Mouse (Mus musculus) lung, postnatal 0 days (tissue): ENCODE measurements at regions not wholly inside any gene's neighbourhood (a gene's known extent, or its start where the extent isn't known, plus 50 kb on each side); places are given as distances from the start of the nearest gene placed in this dataset.

Experiments used
- ATAC-seq: fragments of 200-750 bp; cut with Nextera tagmentation; 2 replicates; pipeline ENCODE4 v1.8.0; 2017; ENCODE audit warnings: moderate library complexity
- DNase-seq: peaks from one replicate; pipeline ENCODE4 v3.0.0-alpha.2; 2016; ENCODE audit warnings: low spot score
- H3K27ac ChIP-seq: fragments of 300-500 bp; sonication (generic); 2 replicates; pipeline ENCODE4 v1.5.1; 2014; ENCODE audit warnings: antibody characterized with exemption, mild to moderate bottlenecking, low read length, mixed read lengths
- H3K27me3 ChIP-seq: fragments of 300-500 bp; sonication (generic); replicated peaks from 2 replicates; pipeline ENCODE4 v1.6.1; 2014; ENCODE audit warnings: low read length, mixed read lengths; ENCODE audit not compliant: insufficient read depth
- H3K36me3 ChIP-seq: fragments of 300-500 bp; sonication (generic); 2 replicates; pipeline ENCODE4 v1.6.1; 2014; ENCODE audit warnings: low read length, mixed read lengths; ENCODE audit not compliant: insufficient read depth
- H3K4me1 ChIP-seq: fragments of 300-500 bp; sonication (generic); 2 replicates; pipeline ENCODE4 v1.6.1; 2014; ENCODE audit warnings: antibody characterized with exemption, low read depth, low read length, mixed read lengths; ENCODE audit not compliant: insufficient read depth
- H3K4me2 ChIP-seq: fragments of 300-500 bp; sonication (generic); replicated peaks from 2 replicates; pipeline ENCODE4 v1.6.1; 2014; ENCODE audit warnings: low read depth, mild to moderate bottlenecking, low read length, moderate library complexity, mixed read lengths
- H3K4me3 ChIP-seq: fragments of 300-500 bp; sonication (generic); 2 replicates; pipeline ENCODE4 v1.5.1; 2014; ENCODE audit warnings: low read depth, low read length
- H3K9ac ChIP-seq: fragments of 300-500 bp; sonication (generic); replicated peaks from 2 replicates; pipeline ENCODE4 v1.6.1; 2014; ENCODE audit warnings: low read depth, mild to moderate bottlenecking
- H3K9me3 ChIP-seq: fragments of 300-500 bp; sonication (generic); 2 replicates; pipeline ENCODE4 v1.6.1; 2016; ENCODE audit warnings: low read length, mixed read lengths
- CTCF ChIP-seq: IDR thresholded peaks from 2 replicates; pipeline ENCODE4 v1.5.1; 2016; ENCODE audit warnings: antibody characterized with exemption, mild to moderate bottlenecking
- EP300 ChIP-seq: IDR thresholded peaks from 2 replicates; pipeline ENCODE4 v1.6.1; 2016; ENCODE audit warnings: antibody characterized with exemption, mild to moderate bottlenecking, control low read depth
- WGBS: fragments of 180-500 bp; shearing (Covaris S2); extraction: QIAGEN DNeasy Blood & Tissue Kit; methylation state at CpG from one replicate; pipeline ENCODE4 v1.1.7; 2014; 5-methylcytosine and 5-hydroxymethylcytosine counted together

GRCm38 (mm10) chr5:39557376-39558001 lies 197.8 kb downstream of the Hs3st1 start:
- Histone ChIP-seq H3K4me1 (no peaks in the 10 kb centered on the region), H3K9me3 (no peaks in the 10 kb centered on the region), H3K4me2 (no peak overlapping the region), H3K27ac (no peak overlapping the region), H3K36me3 (no peaks in the 10 kb centered on the region), H3K9ac (no peak overlapping the region), H3K4me3 (no peak overlapping the region), H3K27me3 (no peaks in the 10 kb centered on the region)
- no peak for ATAC-seq
- no peak for TF ChIP-seq CTCF
- TF ChIP-seq EP300 = no peak
- 59% methylated on average over 4 of the region's 4 CpGs for WGBS
- DNase-seq = no peak

GRCm38 (mm10) chr5:39537044-39537443 lies 218.2 kb downstream of the Hs3st1 start:
- no peak overlapping the region for H3K4me3 ChIP-seq
- H3K4me1 ChIP-seq = no peaks in the 10 kb centered on the region
- H3K27me3 ChIP-seq = no peaks in the 10 kb centered on the region
- no peaks in the 10 kb centered on the region for H3K36me3 ChIP-seq
- no peaks in the 10 kb centered on the region for H3K9me3 ChIP-seq
- H3K9ac ChIP-seq = no peak overlapping the region
- no peak overlapping the region for H3K27ac ChIP-seq
- no peak for ATAC-seq
- TF ChIP-seq CTCF = no peak
- TF ChIP-seq EP300 = no peak
- H3K4me2 ChIP-seq = no peak overlapping the region
- DNase-seq = no peak
- 66% methylated on average over 2 of the region's 2 CpGs for WGBS

GRCm38 (mm10) chr5:39536351-39536750 lies 218.9 kb downstream of the Hs3st1 start:
- Histone ChIP-seq H3K4me1 (no peaks in the 10 kb centered on the region), H3K4me3 (no peak overlapping the region), H3K36me3 (no peaks in the 10 kb centered on the region), H3K9me3 (no peaks in the 10 kb centered on the region), H3K9ac (no peak overlapping the region), H3K4me2 (no peak overlapping the region), H3K27ac (no peak overlapping the region), H3K27me3 (no peaks in the 10 kb centered on the region)
- no peak for TF ChIP-seq EP300
- no peak for TF ChIP-seq CTCF
- ATAC-seq (no peak), DNase-seq (no peak)
- WGBS = 22% methylated on average over 2 of the region's 2 CpGs

GRCm38 (mm10) chr5:39510246-39510645 lies 245.0 kb downstream of the Hs3st1 start:
- 91% methylated on average over 1 of the region's 1 CpGs for WGBS
- no peaks in the 10 kb centered on the region for H3K9me3 ChIP-seq
- ATAC-seq (no peak), DNase-seq (no peak)
- H3K27ac ChIP-seq = no peak overlapping the region
- H3K9ac ChIP-seq = no peak overlapping the region
- no peaks in the 10 kb centered on the region for H3K27me3 ChIP-seq
- no peak overlapping the region for H3K4me2 ChIP-seq
- H3K4me3 ChIP-seq = no peak overlapping the region
- no peak for TF ChIP-seq EP300
- TF ChIP-seq CTCF = no peak
- H3K4me1 ChIP-seq = no peaks in the 10 kb centered on the region
- H3K36me3 ChIP-seq = no peaks in the 10 kb centered on the region

GRCm38 (mm10) chr5:39482756-39483155 lies 272.5 kb downstream of the Hs3st1 start:
- Histone ChIP-seq H3K4me1 (no peaks in the 10 kb centered on the region), H3K27ac (no peak overlapping the region), H3K9ac (no peak overlapping the region), H3K36me3 (no peaks in the 10 kb centered on the region), H3K27me3 (no peaks in the 10 kb centered on the region), H3K9me3 (no peaks in the 10 kb centered on the region), H3K4me2 (no peak overlapping the region), H3K4me3 (no peak overlapping the region)
- DNase-seq (no peak), ATAC-seq (no peak)
- WGBS = 63% methylated on average over 5 of the region's 5 CpGs
- TF ChIP-seq EP300 (no peak), CTCF (no peak)

GRCm38 (mm10) chr5:39458116-39458525 lies 297.2 kb downstream of the Hs3st1 start:
- DNase-seq (no peak), ATAC-seq (no peak)
- Histone ChIP-seq H3K4me2 (no peak overlapping the region), H3K9me3 (no peaks in the 10 kb centered on the region), H3K27me3 (no peaks in the 10 kb centered on the region), H3K9ac (no peak overlapping the region), H3K36me3 (no peaks in the 10 kb centered on the region), H3K4me3 (no peak overlapping the region), H3K27ac (no peak overlapping the region), H3K4me1 (no peaks in the 10 kb centered on the region)
- TF ChIP-seq CTCF (no peak), EP300 (no peak)
- WGBS = 63% methylated on average over 2 of the region's 2 CpGs

GRCm38 (mm10) chr5:39453706-39454105 lies 301.6 kb downstream of the Hs3st1 start:
- no peak overlapping the region for H3K4me2 ChIP-seq
- H3K9ac ChIP-seq = no peak overlapping the region
- H3K36me3 ChIP-seq = no peaks in the 10 kb centered on the region
- H3K27me3 ChIP-seq = no peaks in the 10 kb centered on the region
- H3K27ac ChIP-seq = no peak overlapping the region
- no peaks in the 10 kb centered on the region for H3K9me3 ChIP-seq
- H3K4me3 ChIP-seq = no peak overlapping the region
- no peak for ATAC-seq
- H3K4me1 ChIP-seq = no peaks in the 10 kb centered on the region
- DNase-seq = no peak
- no peak for TF ChIP-seq CTCF
- TF ChIP-seq EP300 = no peak
